Mouse (Mus musculus): ENCODE measurements around the gene Crygb.

DNA sequence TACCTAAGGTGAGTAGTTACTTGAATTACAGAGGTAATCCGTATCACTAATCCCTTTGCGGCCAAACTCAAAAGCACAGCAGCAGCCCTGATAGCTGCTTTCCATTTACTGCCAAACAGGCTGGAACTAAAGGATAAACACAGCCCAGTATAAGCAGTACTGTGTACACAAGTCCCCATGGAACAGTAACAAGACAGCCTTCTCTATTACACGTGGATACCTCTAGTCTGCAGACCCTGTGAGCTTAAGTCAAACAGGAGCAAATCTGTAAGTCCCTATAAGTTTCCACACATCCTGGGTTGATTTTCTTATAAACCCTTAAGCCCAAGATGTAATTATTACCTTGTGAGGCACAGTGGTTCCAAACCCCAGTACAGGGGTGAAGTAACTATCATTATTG is 46.6 kb downstream of the Crygb start:
- no peak for TF ChIP-seq CTCF (conservative IDR thresholded peaks at IDR 0.05; ENCODE audit: insufficient read depth, insufficient read length, low read depth, low read length)
- no peak for TF ChIP-seq POLR2A (IDR thresholded peaks at IDR 0.05; ENCODE audit: low read depth, low read length)
